ENCODE assay signal across 8 mouse cellular contexts in the genomic region with DNA sequence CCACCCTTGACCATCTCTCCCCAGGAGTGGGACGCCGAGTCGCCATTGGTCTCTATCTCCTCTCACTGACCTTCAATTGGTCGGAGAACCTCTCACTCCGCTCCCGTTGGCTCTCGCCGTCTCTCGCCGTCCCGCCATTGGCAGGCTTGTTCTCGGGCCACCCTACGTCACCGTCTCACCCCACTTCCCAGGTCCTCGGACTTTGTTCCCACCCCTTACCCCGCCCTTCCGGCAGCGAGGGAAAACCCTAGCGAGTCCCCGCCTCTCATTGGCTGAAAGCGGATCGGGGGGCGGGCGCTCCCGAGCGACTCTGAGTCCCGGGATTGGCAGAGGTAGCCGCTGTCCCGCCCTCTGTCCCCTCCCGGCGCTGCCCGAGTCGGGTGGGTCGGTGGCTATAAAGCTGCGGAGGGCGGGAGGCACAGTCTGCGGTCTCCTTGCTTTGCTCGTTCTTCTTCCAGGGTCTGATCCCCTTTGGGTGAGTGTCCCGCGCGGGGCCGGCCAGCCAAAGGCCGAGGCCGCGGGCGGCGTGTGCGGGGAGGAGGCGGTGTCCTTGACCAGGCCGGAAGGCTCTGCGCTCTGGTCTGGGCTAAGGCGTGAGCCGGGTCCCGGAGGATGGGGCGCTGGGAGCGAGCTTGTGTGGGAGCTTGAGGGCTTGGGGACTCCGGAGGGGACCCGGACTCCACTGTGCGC. TPM values are rescaled to one million over a fixed set of nuclear protein-coding genes. Genes with fewer than 3 reads are reported as not detected.
DNase-seq lines count a peak whose midpoint lies in the region; ATAC-seq and TF ChIP-seq lines count a peak whose summit lies in the region.

A gene (plus strand): TSS at position 341 of the 690 bp plus-strand sequence.

- H3K4me3 ChIP-seq in E14TG2a.4 (replicated peaks; ENCODE audit: low read length), result peak within 1 kb of the TSS; percentile 100
- H3K4me3 ChIP-seq in forebrain, embryonic 12.5 days (replicated peaks), result peak within 1 kb of the TSS; percentile 96
- peak within 1 kb of the TSS; percentile 96 for H3K4me3 ChIP-seq in heart, postnatal 0 days (ENCODE audit: low read depth, low read length)
- H3K4me3 ChIP-seq in liver, embryonic 16.5 days (ENCODE audit: low read depth, low read length), result peak within 1 kb of the TSS; percentile 97
- peak within 1 kb of the TSS; percentile 96 for H3K4me3 ChIP-seq in neural tube, embryonic 13.5 days
- H3K4me3 ChIP-seq in testis, adult 2 months (ENCODE audit: control insufficient read depth, low read depth, low read length), result peak within 1 kb of the TSS; percentile 94

- 1% methylated on average over 58 of the region's 59 CpGs for WGBS in forebrain, embryonic 12.5 days
- WGBS in heart, postnatal 0 days, result under 1% methylated on average over 58 of the region's 59 CpGs
- under 1% methylated on average over 59 of the region's 59 CpGs for WGBS in liver, embryonic 16.5 days (ENCODE audit: insufficient replicate concordance)
- WGBS in neural tube, embryonic 13.5 days, result under 1% methylated on average over 58 of the region's 59 CpGs

- peak; percentile 99 for DNase-seq in c-Kit-positive CD71-positive TER-119-positive erythroid progenitor cells, embryonic 14.5 days (ENCODE audit: low spot score)
- DNase-seq in heart, postnatal 0 days (ENCODE audit: low spot score), result peak; percentile 99
- DNase-seq in kidney, postnatal 4 days, result peak; percentile 100

- no peaks in the 10 kb centered on the region for H3K27me3 ChIP-seq in E14TG2a.4 (ENCODE audit: insufficient read depth, low read length)
- no peaks in the 10 kb centered on the region for H3K27me3 ChIP-seq in forebrain, embryonic 12.5 days
- no peaks in the 10 kb centered on the region for H3K27me3 ChIP-seq in heart, postnatal 0 days (ENCODE audit: control insufficient read depth, insufficient read depth, low read length)
- no peaks in the 10 kb centered on the region for H3K27me3 ChIP-seq in liver, embryonic 16.5 days (ENCODE audit: control insufficient read depth, insufficient read depth, low read depth, low read length)
- H3K27me3 ChIP-seq in neural tube, embryonic 13.5 days, result no peaks in the 10 kb centered on the region
- H3K27me3 ChIP-seq in testis, adult 2 months (ENCODE audit: control insufficient read depth, insufficient read depth, low read length), result no peaks in the 10 kb centered on the region

- peaks cover 52% of the 10 kb centered on the region for H3K4me1 ChIP-seq in E14TG2a.4 (replicated peaks; ENCODE audit: low read depth, low read length)
- H3K4me1 ChIP-seq in forebrain, embryonic 12.5 days, result peaks cover 42% of the 10 kb centered on the region
- peaks cover 13% of the 10 kb centered on the region for H3K4me1 ChIP-seq in heart, postnatal 0 days (ENCODE audit: control insufficient read depth, insufficient read depth)
- peaks cover 5% of the 10 kb centered on the region for H3K4me1 ChIP-seq in liver, embryonic 16.5 days (ENCODE audit: control insufficient read depth, low read depth, low read length)
- H3K4me1 ChIP-seq in neural tube, embryonic 13.5 days (replicated peaks), result peaks cover 54% of the 10 kb centered on the region
- H3K4me1 ChIP-seq in testis, adult 2 months (ENCODE audit: control insufficient read depth, insufficient read depth, low read length), result peaks cover 2% of the 10 kb centered on the region

- no peaks in the 10 kb centered on the region for H3K9me3 ChIP-seq in E14TG2a.4 (ENCODE audit: low read length)
- no peaks in the 10 kb centered on the region for H3K9me3 ChIP-seq in forebrain, embryonic 12.5 days
- H3K9me3 ChIP-seq in heart, postnatal 0 days (replicated peaks; ENCODE audit: control insufficient read depth, low read length), result no peaks in the 10 kb centered on the region
- no peaks in the 10 kb centered on the region for H3K9me3 ChIP-seq in liver, embryonic 16.5 days (replicated peaks; ENCODE audit: control insufficient read depth, low read length)
- H3K9me3 ChIP-seq in neural tube, embryonic 13.5 days, result no peaks in the 10 kb centered on the region

- peak within 1 kb of the TSS; percentile 84 for H3K4me2 ChIP-seq in forebrain, embryonic 12.5 days
- H3K4me2 ChIP-seq in heart, postnatal 0 days (ENCODE audit: low read depth, low read length), result peak within 1 kb of the TSS; percentile 96
- peak within 1 kb of the TSS; percentile 83 for H3K4me2 ChIP-seq in liver, embryonic 16.5 days (ENCODE audit: low read depth, low read length)
- peak within 1 kb of the TSS; percentile 91 for H3K4me2 ChIP-seq in neural tube, embryonic 13.5 days

- TF ChIP-seq POLR2A in testis, adult 2 months (IDR thresholded peaks at IDR 0.05; ENCODE audit: control insufficient read depth, low read depth, low read length), result peak; percentile 78; the same call in 1 of the 2 replicates

- peak within 1 kb of the TSS; percentile 98 for H3K9ac ChIP-seq in forebrain, embryonic 12.5 days
- H3K9ac ChIP-seq in heart, postnatal 0 days (replicated peaks; ENCODE audit: low read depth, low read length), result peak within 1 kb of the TSS; percentile 76
- H3K9ac ChIP-seq in liver, embryonic 16.5 days (ENCODE audit: low read depth, low read length), result peak within 1 kb of the TSS; percentile 92
- peak within 1 kb of the TSS; percentile 98 for H3K9ac ChIP-seq in neural tube, embryonic 13.5 days

- peaks cover 24% of the 10 kb centered on the region; the same call in 1 of the 2 replicates for H3K36me3 ChIP-seq in E14TG2a.4 (ENCODE audit: insufficient read depth, low read length)
- H3K36me3 ChIP-seq in forebrain, embryonic 12.5 days (replicated peaks), result peaks cover 9% of the 10 kb centered on the region
- H3K36me3 ChIP-seq in heart, postnatal 0 days (replicated peaks; ENCODE audit: control insufficient read depth, insufficient read depth, low read length), result 0 out of 2 replicates have a peak, but pooled peaks cover 4% of the 10 kb centered on the region
- H3K36me3 ChIP-seq in liver, embryonic 16.5 days (ENCODE audit: control insufficient read depth, insufficient read depth), result no peaks in the 10 kb centered on the region
- 0 out of 2 replicates have a peak, but pooled peaks cover 7% of the 10 kb centered on the region for H3K36me3 ChIP-seq in neural tube, embryonic 13.5 days
- no peaks in the 10 kb centered on the region for H3K36me3 ChIP-seq in testis, adult 2 months (ENCODE audit: control insufficient read depth, insufficient read depth, low read length)

- ATAC-seq in forebrain, embryonic 12.5 days (ENCODE audit: low FRiP score), result peak; percentile 99
- peak; percentile 99 for ATAC-seq in heart, postnatal 0 days (ENCODE audit: insufficient read depth, low read depth)
- peak; percentile 96 for ATAC-seq in liver, embryonic 16.5 days (ENCODE audit: low read depth)
- ATAC-seq in neural tube, embryonic 13.5 days (ENCODE audit: low read depth), result peak; percentile 99

- peak within 1 kb of the TSS; percentile 99 for H3K27ac ChIP-seq in forebrain, embryonic 12.5 days
- H3K27ac ChIP-seq in heart, postnatal 0 days (ENCODE audit: low read depth), result peak within 1 kb of the TSS; percentile 94
- peak within 1 kb of the TSS; percentile 90 for H3K27ac ChIP-seq in liver, embryonic 16.5 days (ENCODE audit: low read length)
- H3K27ac ChIP-seq in neural tube, embryonic 13.5 days (replicated peaks), result peak within 1 kb of the TSS; percentile 99
- peak within 1 kb of the TSS; percentile 87 for H3K27ac ChIP-seq in testis, adult 2 months (ENCODE audit: control insufficient read depth, insufficient read depth, low read depth, low read length)

- no peak for TF ChIP-seq CTCF in E14TG2a.4 (conservative IDR thresholded peaks at IDR 0.05; ENCODE audit: low read length)
- no peak for TF ChIP-seq CTCF in heart, postnatal 0 days (IDR thresholded peaks at IDR 0.05; ENCODE audit: low read depth)
- no peak for TF ChIP-seq CTCF in testis, adult 2 months (IDR thresholded peaks at IDR 0.05; ENCODE audit: control insufficient read depth, insufficient read depth, insufficient replicate concordance, low read depth, low read length)

- TF ChIP-seq EP300 in heart, postnatal 0 days (IDR thresholded peaks at IDR 0.05; ENCODE audit: low read depth), result peak; percentile 87; the same call in 1 of the 2 replicates

RNA-seq across cellular contexts. Expression of the gene that starts here (rescaled TPM):
- polyA plus RNA-seq in forebrain, embryonic 12.5 days (2016; fragmentation: Nextera tagmentation; extraction: Ambion mirVana), result 399 and 410 TPM in 2 replicates
- 39.0 and 42.6 TPM in 2 replicates for total RNA-seq in heart, postnatal 0 days (2014; rRNA removed; ENCODE audit: low replicate concordance)
- polyA plus RNA-seq in heart, postnatal 0 days (2015; fragmentation: Nextera tagmentation; extraction: Ambion mirVana), result 61.1 and 66.2 TPM in 2 replicates
- polyA plus RNA-seq in liver, embryonic 16.5 days (2015; fragmentation: Nextera tagmentation; extraction: Ambion mirVana), result 208 and 215 TPM in 2 replicates
- polyA plus RNA-seq in neural tube, embryonic 13.5 days (2015; fragmentation: Nextera tagmentation; extraction: Ambion mirVana), result 381 and 414 TPM in 2 replicates
- polyA plus RNA-seq in testis, adult 2 months (2012; rRNA removed), result 24.1 and 27.6 TPM in 2 replicates

Comparison
In these comparisons a context has a peak if more than half of its experiments do, and no peak if none do; other contexts are left out.
1. Peak in every context shown above with its lines: DNase-seq, ATAC-seq, H3K4me3 ChIP-seq and H3K27ac ChIP-seq.